Mouse (Mus musculus) gonadal fat pad, adult 2 months (tissue): ENCODE results near the gene Vps37d. TPM values are rescaled to one million over a fixed set of nuclear protein-coding genes. Genes with fewer than 3 reads are reported as not detected.

Source experiments
- DNase-seq: peaks from one replicate; pipeline ENCODE4 v3.0.0-alpha.2; 2012; ENCODE audit warnings: low read depth
- polyA plus RNA-seq: library from polyadenylated mRNA; depleted of rRNA; stranded (reverse); fragments of >200 nt; gene quantifications from 2 replicates; pipeline ENCODE4 v1.2.3, GENCODE M21; 2012; rRNA removed

Vps37d gene
- polyA plus RNA-seq, result 5.3 and 10.8 TPM in 2 replicates

- DNase-seq, result no peak
Measured at GRCm38 (mm10) chr5:135077564-135078481, at the start of gene Vps37d. Gene Vps37d, minus strand, starts transcription at chr5:135078266.

GRCm38 (mm10) chr5:135127669-135128068, 49.6 kb upstream of the Vps37d start:
- DNase-seq, result no peak

- no peak for DNase-seq
Measured at GRCm38 (mm10) chr5:135126121-135126520, 48.1 kb upstream of the Vps37d start.

DNA sequence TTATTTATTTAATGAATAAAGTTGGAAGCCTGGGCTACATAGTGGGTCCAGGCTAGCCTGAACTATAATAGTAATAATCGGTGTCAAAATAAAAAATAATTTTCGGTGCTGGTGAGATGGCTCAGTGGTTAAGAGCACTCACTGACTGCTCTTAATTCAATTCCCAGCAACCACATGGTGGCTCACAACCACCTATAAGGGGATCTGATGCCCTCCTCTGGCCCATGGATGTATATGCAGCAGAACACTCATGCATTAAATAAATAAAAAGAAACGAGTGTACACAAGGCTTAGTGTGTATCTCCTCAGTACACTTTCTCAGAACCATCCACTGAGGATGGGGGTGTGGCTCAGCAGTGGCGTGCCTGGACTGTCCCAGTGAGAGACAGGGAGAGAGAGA, 42.7 kb upstream of the Vps37d start:
- DNase-seq, result no peak

- no peak for DNase-seq
Measured at GRCm38 (mm10) chr5:135118589-135119081, 40.6 kb upstream of the Vps37d start.

DNA sequence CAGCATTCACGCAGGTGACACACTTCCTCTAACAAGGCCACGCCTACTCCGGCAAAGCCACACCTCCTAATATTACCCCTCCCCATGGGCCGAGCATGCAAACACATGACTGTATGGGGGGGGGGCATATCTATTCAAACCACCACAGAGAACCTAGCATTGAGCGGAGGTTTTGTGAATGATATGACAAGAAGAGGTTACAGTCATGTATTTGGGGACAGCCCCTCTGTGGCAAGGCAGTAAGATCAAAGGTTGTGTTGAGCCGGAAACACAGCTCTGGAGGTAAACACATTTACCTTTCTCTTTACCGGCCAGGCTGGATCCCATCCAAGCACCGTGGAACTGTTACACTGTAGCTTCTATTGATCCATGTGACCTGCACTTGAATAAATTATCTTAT, 37.2 kb upstream of the Vps37d start:
- DNase-seq, result no peak

- no peak for DNase-seq
Measured at GRCm38 (mm10) chr5:135113782-135114181, 35.7 kb upstream of the Vps37d start.

DNA sequence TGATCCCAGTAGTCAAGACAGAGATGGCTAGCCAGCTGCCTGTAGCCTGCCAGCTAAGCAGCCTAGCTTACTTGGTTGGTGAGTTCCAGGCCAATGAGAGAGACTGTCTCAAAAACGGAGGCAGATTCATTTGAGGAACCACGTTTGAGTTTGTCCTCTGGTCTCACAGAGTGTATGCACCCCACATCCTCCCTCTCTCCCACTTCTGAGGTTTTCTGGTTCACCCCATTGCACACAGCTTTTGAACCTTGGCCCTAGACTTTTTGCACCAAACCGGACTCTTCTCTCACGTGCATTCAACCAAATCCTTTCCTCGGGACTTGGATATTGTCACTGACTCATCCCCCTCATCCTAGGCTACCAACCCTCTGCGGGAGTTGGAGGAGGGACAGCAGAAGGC, 31.9 kb upstream of the Vps37d start:
- no peak for DNase-seq

- no peak for DNase-seq
Measured at GRCm38 (mm10) chr5:135109426-135109825, 31.4 kb upstream of the Vps37d start.

GRCm38 (mm10) chr5:135109017-135109416, 31.0 kb upstream of the Vps37d start:
- DNase-seq, result no peak

- DNase-seq, result no peak
Measured at GRCm38 (mm10) chr5:135107521-135108501, 29.7 kb upstream of the Vps37d start.

GRCm38 (mm10) chr5:135106758-135107256, 28.7 kb upstream of the Vps37d start:
- DNase-seq, result peak; percentile 69

DNA sequence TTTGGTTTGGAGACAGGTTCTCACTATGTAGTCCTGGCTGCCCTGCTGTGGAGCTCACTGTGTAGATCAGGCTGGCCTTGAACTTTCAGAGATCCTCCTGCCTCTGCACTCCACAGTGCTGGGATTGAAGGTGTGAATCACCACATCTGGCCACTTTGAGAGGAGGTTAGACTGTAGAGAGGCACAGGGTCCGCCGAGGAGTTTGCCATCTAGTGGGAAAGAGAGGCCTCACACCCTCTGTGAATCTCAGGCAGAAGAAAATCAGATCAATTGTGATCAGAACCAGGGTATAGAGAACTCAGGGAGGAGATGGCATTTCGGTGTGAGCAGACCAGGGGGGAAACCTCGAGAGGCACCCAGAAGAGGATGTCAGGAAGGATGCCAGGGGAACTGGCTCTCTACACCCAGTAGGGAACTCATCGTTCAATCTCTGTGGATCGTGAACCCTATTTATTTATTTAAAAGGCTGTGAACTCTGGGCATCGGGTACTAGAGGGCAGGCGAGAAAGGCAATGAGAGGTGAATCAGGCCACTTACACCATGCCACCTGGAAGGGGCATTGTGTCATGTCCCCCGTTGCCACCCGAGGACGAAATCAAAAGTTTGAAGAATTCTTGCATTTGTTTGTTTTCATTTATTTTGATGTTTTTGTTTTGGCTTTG, 26.1 kb upstream of the Vps37d start:
- DNase-seq, result no peak

DNA sequence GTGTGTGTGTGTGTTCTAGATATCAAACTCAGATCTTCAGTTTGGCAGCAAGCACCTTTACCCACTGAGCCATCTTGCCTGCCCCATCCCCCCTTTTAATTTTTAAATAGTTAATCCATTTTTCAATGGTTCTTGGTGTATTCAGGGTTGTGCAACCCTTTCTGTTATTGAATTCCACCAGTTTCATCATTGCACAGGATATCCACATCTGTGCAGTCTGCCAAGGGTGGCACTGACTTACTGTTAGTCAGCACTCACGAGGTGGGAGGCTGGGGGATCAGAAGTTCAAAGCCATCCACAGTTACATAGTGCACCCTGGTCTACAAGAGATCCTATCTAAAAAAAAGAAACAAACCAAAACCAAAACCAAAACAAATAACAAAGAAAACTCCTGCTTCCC, 22.9 kb upstream of the Vps37d start:
- DNase-seq, result no peak

GRCm38 (mm10) chr5:135089653-135090052, 11.6 kb upstream of the Vps37d start, which contains the start of gene Mlxipl:
Gene Mlxipl, plus strand, starts transcription at chr5:135089890.
- no peak for DNase-seq

DNA sequence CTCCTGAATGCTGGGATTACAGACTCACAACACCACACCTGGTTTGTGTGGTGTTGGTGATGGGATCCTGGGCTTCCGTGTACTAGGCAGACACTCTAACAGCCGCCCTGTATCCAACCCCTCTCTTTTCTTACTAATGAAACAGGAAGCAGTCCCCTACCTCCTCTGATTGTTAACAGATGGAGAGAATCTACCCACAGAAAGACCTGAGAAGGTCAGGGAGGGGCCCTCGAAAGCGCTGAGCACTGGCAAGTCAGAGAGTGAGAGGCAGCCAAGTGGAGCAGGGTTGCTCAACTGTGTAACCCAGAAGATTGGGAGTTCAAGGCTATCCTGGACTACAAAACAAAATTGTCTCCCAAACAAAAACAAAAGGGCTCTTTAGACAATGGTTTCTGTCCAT, 8.8 kb upstream of the Vps37d start:
- DNase-seq, result no peak

DNA sequence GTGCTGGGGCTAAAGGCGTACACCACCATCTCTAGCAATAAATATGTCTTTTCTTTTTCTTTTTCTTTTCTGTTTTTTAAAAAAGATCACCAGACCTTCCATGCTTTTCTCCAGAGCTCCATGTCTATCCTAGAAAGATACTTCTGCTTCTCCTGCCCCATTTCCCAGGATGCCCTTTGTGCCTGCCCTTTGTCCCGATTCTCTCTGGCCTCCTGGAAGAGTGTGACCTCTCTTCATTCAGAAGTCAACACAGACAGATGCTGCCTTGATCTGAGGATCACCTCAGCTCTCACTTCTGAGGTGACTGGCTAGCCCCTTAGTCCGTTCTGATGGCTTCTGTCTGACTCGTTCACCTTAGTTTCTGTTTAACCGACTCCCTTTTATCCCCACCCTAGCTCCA, 2.5 kb upstream of the Vps37d start:
- DNase-seq, result no peak

DNA sequence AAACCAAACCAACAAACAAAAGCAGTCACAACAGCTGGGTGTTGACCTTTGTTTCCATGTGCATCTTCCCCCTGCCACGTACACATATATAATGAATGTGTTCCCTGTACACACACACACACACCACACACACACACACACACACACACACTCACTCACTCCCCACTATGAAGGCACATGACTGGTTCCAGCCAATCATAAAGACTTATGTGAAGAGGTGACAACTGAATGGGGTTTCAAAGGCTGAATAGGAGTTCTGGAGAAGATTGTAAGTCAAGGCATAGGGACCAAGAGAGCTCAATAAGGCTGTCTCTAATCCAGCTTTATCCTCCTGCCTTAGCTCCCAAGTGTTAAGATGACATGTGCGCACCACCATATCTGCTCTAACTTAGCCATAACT, 1.5 kb upstream of the Vps37d start:
- DNase-seq, result no peak

DNA sequence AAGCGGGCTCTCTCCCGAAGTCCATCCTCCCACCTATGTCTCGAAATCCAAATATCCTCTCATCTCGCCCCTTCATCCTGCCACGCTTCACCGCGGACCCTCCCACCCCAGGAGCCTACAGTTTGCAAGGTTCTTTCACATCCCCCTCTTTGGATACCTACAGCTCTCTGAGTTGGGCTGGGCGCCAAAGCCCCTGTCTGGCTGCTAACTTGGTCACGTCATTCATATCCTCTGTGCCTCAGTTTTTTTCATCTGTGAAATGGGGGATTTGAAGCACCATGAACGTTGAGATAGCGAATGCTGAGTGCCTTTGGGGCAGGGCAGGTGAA, 380 bp upstream of the Vps37d start:
- DNase-seq, result no peak

DNA sequence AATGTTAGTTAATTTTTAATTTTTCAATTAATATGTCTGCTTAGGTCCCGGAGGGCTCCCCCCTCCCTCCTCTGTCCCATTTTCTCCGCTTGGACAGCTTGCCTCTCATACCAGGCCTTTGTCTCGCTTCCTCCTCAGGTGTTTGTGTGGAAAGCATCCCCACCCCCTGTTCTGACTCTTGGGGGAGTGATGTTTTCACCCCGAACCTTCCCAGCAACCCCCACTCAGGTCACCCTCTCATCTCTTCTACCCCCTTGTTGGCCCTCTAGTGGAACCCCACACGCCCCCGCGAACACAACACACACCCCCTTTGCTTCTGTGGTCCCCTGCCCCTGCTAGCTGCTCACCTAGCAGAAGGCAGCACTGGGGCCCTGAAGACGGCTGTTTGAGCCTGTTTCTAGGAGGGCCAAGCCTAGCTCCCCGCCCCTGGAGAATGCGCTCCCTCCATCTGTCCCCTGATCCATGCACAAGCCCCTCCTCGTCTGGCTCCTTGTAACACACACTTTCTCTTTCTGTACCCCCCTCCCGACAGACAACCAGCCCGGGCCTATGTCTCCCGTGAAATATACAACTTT, 1.0 kb downstream of the Vps37d start:
- no peak for DNase-seq

- DNase-seq, result no peak
Measured at GRCm38 (mm10) chr5:135076368-135076767, 1.7 kb downstream of the Vps37d start.
